Mouse (Mus musculus) cerebellum, adult 11-12 months (tissue): ENCODE measurements around the gene Klhl15.
"Not testable (repeated sequence)": the region's sequence is repeated elsewhere in the genome, so short reads cannot be mapped to it uniquely, and the experiment has no call there.

Experiments used
- DNase-seq: peaks from one replicate; pipeline ENCODE4 v3.0.0; 2022

The Klhl15 gene

GRCm38 (mm10) chrX:94234532-94235189 is at the start of gene Klhl15:
TSS of gene Klhl15 (plus strand) at chrX:94234599.
- peak; percentile 79 for DNase-seq

- no peak for DNase-seq
Observed at GRCm38 (mm10) chrX:94185156-94185555, 49.2 kb upstream of the Klhl15 start.

GRCm38 (mm10) chrX:94193901-94194300 is 40.5 kb upstream of the Klhl15 start:
- DNase-seq: not testable (repeated sequence)

GRCm38 (mm10) chrX:94197789-94198188 is 36.6 kb upstream of the Klhl15 start:
- DNase-seq: no peak

GRCm38 (mm10) chrX:94212264-94212596 is 22.2 kb upstream of the Klhl15 start:
- no peak for DNase-seq

- DNase-seq: peak; percentile 82
Observed at GRCm38 (mm10) chrX:94212597-94213321, 21.6 kb upstream of the Klhl15 start, which contains the start of gene Eif2s3x. TSS of gene Eif2s3x (minus strand) at chrX:94212862.

GRCm38 (mm10) chrX:94213384-94213783 is 21.0 kb upstream of the Klhl15 start:
- DNase-seq: peak; percentile 16

GRCm38 (mm10) chrX:94233432-94233831 is 967 bp upstream of the Klhl15 start:
- no peak for DNase-seq

- DNase-seq: no peak
Observed at GRCm38 (mm10) chrX:94233936-94234531, 365 bp upstream of the Klhl15 start.

- peak; percentile 33 for DNase-seq
Observed at GRCm38 (mm10) chrX:94235190-94235555, 774 bp downstream of the Klhl15 start.

- no peak for DNase-seq
Observed at GRCm38 (mm10) chrX:94235601-94236000, 1.2 kb downstream of the Klhl15 start.

GRCm38 (mm10) chrX:94288923-94289322 is 54.5 kb downstream of the Klhl15 start:
- peak; percentile 9 for DNase-seq

- DNase-seq: no peak
Observed at GRCm38 (mm10) chrX:94302928-94303327, 68.5 kb downstream of the Klhl15 start.

GRCm38 (mm10) chrX:94321036-94321902 is 86.9 kb downstream of the Klhl15 start:
- DNase-seq: no peak
